Mouse (Mus musculus): ENCODE data around the gene Tbc1d1.

Tbc1d1 gene

DNA sequence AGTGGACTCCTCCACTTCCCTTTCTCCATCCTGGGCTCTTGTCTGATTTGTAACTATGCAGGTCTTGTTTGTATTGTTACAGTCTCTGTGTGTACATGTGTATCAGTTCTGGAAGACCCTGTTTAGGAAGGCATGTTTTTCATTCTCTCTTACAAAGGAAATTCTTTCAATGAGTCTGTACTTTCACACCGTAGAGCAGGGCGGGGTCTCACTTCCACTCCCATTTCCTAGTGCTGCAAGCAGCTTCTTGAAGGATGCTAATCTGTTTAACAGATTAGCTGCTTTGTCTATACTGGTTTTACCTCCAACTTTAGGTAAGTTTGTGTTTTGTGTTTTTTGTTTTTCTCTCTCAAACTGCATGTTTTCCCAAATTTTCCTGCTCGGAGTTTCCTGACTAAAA is 230.9 kb downstream of the Tbc1d1 start:
- DNase-seq (ENCODE audit: low spot score): no peak

DNA sequence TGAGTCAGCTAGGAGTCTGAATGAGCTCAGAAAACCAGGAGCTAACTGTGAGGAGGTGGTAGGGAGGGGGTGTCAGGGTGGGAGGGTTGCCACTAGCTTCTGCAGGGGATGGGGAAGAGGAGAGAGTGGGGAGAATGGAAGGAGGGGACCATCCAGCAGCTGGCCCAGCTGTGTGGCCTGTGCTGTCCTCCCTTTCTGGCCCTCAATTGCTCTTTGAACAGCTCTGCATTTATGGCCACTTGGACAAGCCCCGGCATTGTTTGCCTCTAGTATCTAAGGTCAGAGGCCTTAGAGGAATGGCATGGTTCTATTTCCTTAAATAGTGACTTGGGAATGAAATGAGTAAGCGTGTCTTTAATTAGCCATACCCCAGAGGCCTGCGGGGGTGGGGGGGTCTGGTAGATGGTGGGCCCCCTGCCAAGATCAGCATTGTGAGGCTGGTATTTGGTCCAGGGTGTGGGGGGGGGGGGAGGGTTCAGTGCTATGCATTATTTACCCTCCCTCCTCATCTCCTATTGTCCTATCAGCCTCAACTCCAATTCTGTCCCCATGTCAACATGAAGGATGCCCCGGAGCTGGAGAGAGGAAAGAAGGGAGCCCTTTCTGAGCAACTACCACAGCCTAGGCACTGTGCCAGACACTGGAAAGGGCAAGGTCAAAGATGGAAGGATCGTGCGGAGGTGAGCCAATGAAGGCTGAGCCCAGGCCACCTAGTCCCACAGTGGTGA is 233.3 kb downstream of the Tbc1d1 start:
- DNase-seq (ENCODE audit: low spot score): no peak

DNA sequence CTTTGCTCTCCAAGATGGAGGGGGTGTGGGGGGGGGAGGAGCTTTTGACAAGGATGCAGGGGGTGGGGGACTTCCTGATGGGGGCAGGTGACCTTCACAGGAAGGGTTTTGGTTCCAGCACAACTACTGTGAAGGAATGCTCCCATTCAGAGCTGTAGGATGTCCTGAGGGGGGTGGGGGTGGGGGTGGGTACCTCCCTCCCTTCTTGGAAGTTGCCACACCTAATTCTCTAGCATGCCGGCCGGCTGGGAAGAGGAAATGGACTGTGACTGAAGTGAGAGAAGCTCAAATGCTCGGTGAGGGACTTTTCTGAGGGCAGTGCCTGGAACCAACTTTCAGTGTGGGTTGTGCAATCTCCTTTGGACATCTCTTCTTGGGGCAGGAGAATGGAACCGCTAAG is 235.2 kb downstream of the Tbc1d1 start:
- DNase-seq (ENCODE audit: low spot score): no peak

DNA sequence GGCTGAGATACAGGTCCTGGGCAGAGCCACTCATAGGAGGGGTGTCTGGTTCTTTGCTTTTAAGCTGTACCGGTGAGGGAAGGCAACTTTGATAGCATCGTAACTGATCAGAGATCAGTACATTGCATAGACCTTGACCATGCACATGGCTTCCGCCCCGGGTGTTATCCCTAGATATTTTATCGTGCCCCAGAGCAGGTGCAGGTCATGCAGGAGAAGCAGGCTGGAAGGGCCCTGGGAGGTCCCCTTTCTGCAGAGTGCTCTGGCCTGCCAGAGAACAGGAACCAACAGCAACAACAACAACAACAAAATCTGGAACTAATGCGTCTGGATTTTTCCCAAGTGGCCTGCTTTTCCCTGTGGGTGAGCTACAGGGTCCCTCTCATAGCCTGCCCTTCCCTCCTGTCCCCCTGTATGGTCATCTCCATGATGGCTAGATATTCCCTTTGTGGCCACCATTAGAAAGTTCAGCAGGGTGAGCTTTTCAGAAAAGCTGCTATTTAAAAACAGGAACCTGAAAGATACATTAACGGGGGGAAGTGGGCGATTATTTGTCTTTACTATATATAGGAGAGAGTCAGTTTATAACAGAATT is 236.4 kb downstream of the Tbc1d1 start:
- no peak for DNase-seq (ENCODE audit: low spot score)

DNA sequence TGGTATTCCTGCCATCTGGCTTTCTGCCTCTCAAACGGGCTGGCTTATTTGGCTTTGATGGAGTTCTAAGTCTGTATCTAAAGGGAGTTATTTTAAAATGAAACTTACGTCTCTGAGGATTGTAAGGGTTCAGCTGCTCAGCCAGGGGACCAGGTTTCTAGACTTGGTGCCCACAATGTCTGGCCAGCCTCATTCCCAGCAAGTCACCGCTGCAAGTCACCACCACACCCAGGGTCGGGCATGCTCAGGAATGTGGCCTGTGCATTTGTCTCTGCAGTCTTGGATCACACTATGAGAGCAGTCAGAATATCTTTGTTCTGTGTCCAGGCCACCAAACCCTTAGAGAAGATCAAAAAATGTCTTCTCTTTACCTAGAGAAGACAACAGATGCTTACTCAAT is 237.4 kb downstream of the Tbc1d1 start:
- no peak for DNase-seq (ENCODE audit: low spot score)

DNA sequence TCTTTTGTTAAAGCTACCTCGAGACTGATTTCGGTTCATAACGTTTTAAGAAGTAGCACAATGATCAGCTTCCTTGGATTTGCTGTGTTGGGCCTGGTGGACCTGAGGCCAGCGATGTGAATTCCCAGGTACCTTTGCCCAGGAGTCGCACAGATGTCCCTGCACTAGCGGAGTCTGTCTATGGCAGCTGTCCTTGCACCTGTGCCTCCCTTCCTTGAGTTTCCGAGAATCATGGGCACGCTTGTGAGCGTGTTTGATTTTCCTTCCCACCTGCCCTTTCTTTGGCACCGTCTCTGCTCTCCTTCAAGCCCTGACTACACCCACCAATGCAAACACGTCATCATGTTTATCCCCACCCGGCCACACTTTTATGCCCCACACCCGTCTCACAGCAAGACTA is 242.1 kb downstream of the Tbc1d1 start:
- DNase-seq (ENCODE audit: low spot score): no peak

DNA sequence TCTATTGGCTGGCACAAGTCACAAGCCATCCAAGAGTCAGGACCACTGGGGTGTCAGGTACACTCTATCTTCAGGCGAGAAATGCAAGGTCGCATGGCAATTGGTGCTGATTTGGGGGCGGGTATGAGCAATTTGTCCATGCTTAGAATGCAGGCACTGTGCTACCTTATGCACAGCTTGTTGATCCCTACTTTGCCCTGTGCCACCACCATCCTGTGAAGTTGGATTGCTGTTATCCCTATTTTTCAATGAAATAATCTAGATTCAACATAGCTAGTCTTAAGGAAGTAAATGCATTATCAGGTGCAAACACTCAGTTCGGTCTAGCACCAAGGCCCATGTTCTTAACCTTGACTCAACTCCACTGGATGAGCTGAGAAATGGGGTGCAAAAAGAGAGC is 244.6 kb downstream of the Tbc1d1 start:
- DNase-seq (ENCODE audit: low spot score): no peak

Data from spleen, adult 12 weeks (tissue).